Comparison of ENCODE assay signal across 29 mouse cellular contexts in the genomic region with DNA sequence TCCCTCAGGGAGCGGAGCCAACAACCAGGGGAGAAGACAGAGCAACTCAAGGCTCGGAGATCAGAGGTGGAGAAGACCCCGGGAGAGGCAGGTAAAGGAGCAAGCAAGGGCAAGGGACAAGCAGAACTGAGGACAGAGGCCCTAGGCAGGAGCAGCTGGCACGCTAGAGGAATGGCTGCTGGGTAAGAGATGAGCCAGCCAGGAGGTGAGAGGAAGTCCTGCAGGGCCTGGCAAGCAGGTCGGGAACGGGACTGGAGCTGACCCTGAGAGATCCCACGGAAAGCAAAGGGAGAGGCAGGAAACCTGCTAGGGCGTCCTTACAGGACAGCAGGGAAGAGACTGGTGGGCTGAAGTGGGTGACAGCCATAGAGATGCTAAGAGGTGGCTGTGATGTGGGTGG. TPM values are rescaled to one million over a fixed set of nuclear protein-coding genes. Genes with fewer than 3 reads are reported as not detected.
DNase-seq lines count a peak whose midpoint lies in the region; TF ChIP-seq lines count a peak whose summit lies in the region.
"Had no signal": no experiment of that assay in that cellular context is flagged by ENCODE, and none has a peak within 500 bp of the region (broad histone marks: within the 10 kb centered on the region; RNA-seq: fewer than 3 reads in every experiment).

No protein-coding gene starts in this region.

- no peaks in the 10 kb centered on the region for H3K27me3 ChIP-seq in cerebellum, adult 2 months (ENCODE audit: control insufficient read depth, insufficient read depth, low read length)
- H3K27me3 ChIP-seq: CH12.LX; embryonic facial prominence, embryonic 13.5 days; forebrain, embryonic 12.5 days; forebrain, embryonic 15.5 days; heart, embryonic 12.5 days; heart, embryonic 15.5 days; hindbrain, embryonic 13.5 days; intestine, embryonic 15.5 days; Patski had no signal

- H3K4me1 ChIP-seq in cerebellum, adult 2 months (ENCODE audit: control insufficient read depth, insufficient read depth, low read length) = peaks cover 18% of the 10 kb centered on the region
- H3K4me1 ChIP-seq: embryonic facial prominence, embryonic 10.5 days; embryonic facial prominence, embryonic 13.5 days; forebrain, embryonic 12.5 days; forebrain, embryonic 15.5 days; heart, embryonic 12.5 days; heart, embryonic 15.5 days; hindbrain, embryonic 10.5 days; hindbrain, embryonic 13.5 days; intestine, embryonic 15.5 days had no signal

- peak overlapping the region; percentile 81 for H3K27ac ChIP-seq in cerebellum, adult 2 months (ENCODE audit: insufficient read depth, low read length)
- H3K27ac ChIP-seq: embryonic facial prominence, embryonic 10.5 days; embryonic facial prominence, embryonic 13.5 days; forebrain, embryonic 12.5 days; forebrain, embryonic 15.5 days; heart, embryonic 15.5 days; hindbrain, embryonic 10.5 days; hindbrain, embryonic 13.5 days; intestine, embryonic 15.5 days had no signal

- TF ChIP-seq CTCF in cerebellum, adult 2 months (IDR thresholded peaks at IDR 0.05; ENCODE audit: borderline replicate concordance, insufficient read depth, low read depth, low read length) = no peak

- H3K4me3 ChIP-seq in cerebellum, adult 2 months (replicated peaks; ENCODE audit: insufficient read depth, low read depth, low read length) = no peak overlapping the region
- H3K4me3 ChIP-seq: embryonic facial prominence, embryonic 10.5 days; embryonic facial prominence, embryonic 13.5 days; erythroblast, embryonic 14.5 days; forebrain, embryonic 12.5 days; forebrain, embryonic 15.5 days; heart, embryonic 12.5 days; heart, embryonic 15.5 days; hindbrain, embryonic 10.5 days; hindbrain, embryonic 13.5 days; intestine, embryonic 15.5 days had no signal

- 39% methylated on average over 8 of the region's 8 CpGs for WGBS in cerebellum, adult 2 months

- TF ChIP-seq POLR2A in cerebellum, adult 2 months (IDR thresholded peaks at IDR 0.05; ENCODE audit: borderline replicate concordance, insufficient read depth, low read length) = no peak

- DNase-seq in cerebellum, adult 11 months = peak; percentile 29
- DNase-seq in cerebellum, adult 8-10 months = no peak
- peak; percentile 54 to 62 for DNase-seq in cerebellum, adult 2 months
- DNase-seq in cerebellum, postnatal 4 days (ENCODE audit: low spot score in 2 of 2) = no peak
- peak; percentile 31 to 37 for DNase-seq in cerebellum, postnatal 36 days
- no peak for DNase-seq in c-Kit-positive CD71-positive TER-119-positive erythroid progenitor cells, embryonic 14.5 days (ENCODE audit: low spot score)
- DNase-seq in adrenal gland, adult (ENCODE audit: inconsistent age in 2 of 2, low spot score in 1 of 2) = no peak
- DNase-seq: adrenal gland, adult 8-10 months; adrenal gland, postnatal 25 days; B cell, adult 2 months; embryo, embryonic 11 days; gastrocnemius, postnatal 25 days; heart, adult 18-20 months; heart, postnatal 10 days; heart, postnatal 36 days; kidney, adult 11 months; kidney, adult 8-10 months had no signal

RNA-seq across cellular contexts. Expression of a gene that starts 13.7 kb away (rescaled TPM):
- 105 and 111 TPM in 2 replicates for polyA plus RNA-seq in cerebellum, adult 2 months (2012; rRNA removed)

RNA-seq across cellular contexts. Expression of a gene that starts 22.3 kb away (rescaled TPM):
- polyA plus RNA-seq in cerebellum, adult 2 months (2012; rRNA removed) = 478 and 508 TPM in 2 replicates

RNA-seq across cellular contexts. Expression of a gene that starts 29.6 kb away (rescaled TPM):
- 95.4 and 99.7 TPM in 2 replicates for polyA plus RNA-seq in cerebellum, adult 2 months (2012; rRNA removed)

RNA-seq across cellular contexts. Expression of a gene that starts 36.8 kb away (rescaled TPM):
- 1.0 and 1.1 TPM in 2 replicates for polyA plus RNA-seq in cerebellum, adult 2 months (2012; rRNA removed)

RNA-seq across cellular contexts. Expression of a gene that starts 48.0 kb away (rescaled TPM):
- 46.4 and 47.7 TPM in 2 replicates for polyA plus RNA-seq in cerebellum, adult 2 months (2012; rRNA removed)

Comparison
In these comparisons a context has a peak if more than half of its experiments do, and no peak if none do; other contexts are left out.
1. DNase-seq: peak in cerebellum, adult 11 months (single experiment), cerebellum, adult 2 months (2 of 2) and cerebellum, postnatal 36 days (2 of 2); none in cerebellum, adult 8-10 months (single experiment), cerebellum, postnatal 4 days (0 of 2), c-Kit-positive CD71-positive TER-119-positive erythroid progenitor cells, embryonic 14.5 days (single experiment) and adrenal gland, adult (0 of 2).